Mouse (Mus musculus): Measurements from ENCODE around the gene Olfr745.

Gene Olfr745

DNA sequence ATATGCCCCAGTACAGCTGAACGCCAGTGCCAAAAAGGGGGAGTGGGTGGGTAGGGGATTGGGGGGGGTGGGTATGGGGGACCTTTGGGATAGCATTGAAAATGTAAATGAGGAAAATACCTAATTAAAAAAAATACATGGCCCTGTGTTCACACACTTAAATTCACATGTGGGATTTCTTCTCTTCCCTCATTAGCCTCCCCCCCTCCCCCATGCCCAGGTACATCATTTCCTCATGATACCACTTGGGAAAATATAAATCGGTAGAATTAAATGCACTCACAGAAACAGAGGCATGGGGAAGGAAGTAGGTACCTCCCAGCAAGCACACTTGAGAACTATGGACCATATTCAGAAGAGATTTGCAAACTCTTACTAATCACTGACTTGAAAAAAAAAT is at the start of gene Olfr745:
Gene Olfr745 (plus strand): TSS at position 301 of the 400 bp plus-strand sequence.
- no peak for DNase-seq

GRCm38 (mm10) chr14:50614579-50614978 is 24.6 kb upstream of the Olfr745 start, which contains the start of gene Olfr744:
Olfr744 (plus strand) TSS chr14:50614879.
- no peak for DNase-seq

DNA sequence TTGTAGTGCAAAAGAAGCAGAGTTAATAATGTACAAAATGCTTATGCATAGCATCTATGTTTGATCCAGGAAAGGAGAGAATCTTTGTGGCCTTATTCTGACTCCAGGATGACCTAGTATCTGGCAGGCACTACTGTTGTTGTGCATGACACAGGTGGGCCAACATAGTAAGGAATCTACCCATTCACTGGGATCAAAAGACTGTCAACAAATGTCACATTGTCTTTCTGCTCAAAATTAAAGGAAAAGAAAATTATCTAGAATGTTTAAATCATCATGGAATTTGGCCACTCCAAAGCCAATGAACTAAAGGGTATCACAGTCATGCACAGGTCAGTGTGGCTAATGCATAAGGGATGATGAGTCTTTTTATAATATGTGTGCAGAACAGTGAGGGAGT is 7.6 kb downstream of the Olfr745 start, which contains the start of gene Olfr746:
Gene Olfr746 (plus strand): TSS at position 301 of the 400 bp plus-strand sequence.
- DNase-seq, result no peak

DNA sequence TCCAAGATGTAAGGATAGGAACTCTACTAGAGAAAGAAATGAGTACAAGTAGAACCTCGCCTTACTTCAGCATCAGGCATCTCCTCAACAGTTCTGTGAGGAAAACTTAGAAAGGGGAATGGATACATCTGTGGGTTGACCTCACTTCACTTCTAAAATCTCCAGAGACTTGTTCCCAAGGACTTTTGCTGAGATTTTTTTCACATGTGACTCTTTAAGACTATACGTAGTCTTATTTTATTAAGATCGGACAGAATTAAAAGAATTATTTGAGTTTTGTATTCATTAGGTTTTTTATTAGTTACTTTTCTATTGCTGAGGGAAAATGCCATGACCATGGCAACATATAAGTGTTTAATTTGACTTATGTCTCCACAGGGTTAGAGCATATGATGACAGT is 53.9 kb downstream of the Olfr745 start, which contains the start of gene Olfr747:
Gene Olfr747 (minus strand): TSS at position 101 of the 400 bp plus-strand sequence.
- no peak for DNase-seq
